Mouse (Mus musculus) embryo, embryonic 10 days (tissue): Measurements from ENCODE around the gene Unc5cl.

Experiments used
- DNase-seq: peaks from one replicate; pipeline ENCODE4 v3.0.0-alpha.2; 2015; ENCODE audit warnings: low spot score

Unc5cl gene

DNA sequence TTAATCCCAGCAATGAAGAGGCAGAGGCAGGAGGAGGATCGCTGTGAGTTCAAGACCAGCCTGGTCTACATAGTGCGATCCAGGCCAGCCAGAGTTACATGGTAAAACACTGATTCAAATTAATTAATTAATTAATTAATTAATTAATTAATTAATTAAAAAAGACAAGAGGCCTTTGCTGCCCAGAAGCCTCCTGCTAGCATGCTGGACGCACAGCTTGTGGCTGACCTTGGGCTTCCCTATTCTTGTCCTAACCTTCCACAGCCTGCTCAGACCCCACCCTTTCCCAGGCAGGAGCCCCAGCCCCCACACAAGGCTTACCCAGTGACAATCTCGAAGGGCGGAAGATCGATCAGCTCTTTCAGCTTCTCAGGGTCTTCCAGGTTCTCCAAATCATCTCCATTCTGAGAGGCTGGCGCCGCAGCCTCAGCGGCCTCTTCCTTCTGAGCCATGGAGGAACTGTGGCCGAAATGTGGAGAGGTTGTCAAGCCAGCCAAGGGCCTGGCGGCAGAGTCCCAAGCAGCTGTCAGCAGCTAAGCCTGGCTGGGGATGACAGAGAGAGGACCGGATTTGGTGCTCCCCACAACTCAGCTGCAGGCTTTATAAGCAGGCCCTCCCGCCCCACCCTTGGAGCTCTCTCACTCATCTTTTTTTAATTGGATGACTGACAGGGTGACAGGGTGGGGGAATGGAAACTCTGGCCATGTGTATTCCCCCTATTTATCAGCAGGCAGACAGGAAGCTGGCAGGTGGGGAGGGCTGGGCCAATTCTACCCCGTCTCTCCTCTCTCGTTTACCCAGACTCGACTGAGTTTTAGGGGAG is 22.3 kb upstream of the Unc5cl start, which contains the start of gene Apobec2:
Gene Apobec2, minus strand, starts transcription at position 773 of the 823 bp plus-strand sequence.
- no peak for DNase-seq

DNA sequence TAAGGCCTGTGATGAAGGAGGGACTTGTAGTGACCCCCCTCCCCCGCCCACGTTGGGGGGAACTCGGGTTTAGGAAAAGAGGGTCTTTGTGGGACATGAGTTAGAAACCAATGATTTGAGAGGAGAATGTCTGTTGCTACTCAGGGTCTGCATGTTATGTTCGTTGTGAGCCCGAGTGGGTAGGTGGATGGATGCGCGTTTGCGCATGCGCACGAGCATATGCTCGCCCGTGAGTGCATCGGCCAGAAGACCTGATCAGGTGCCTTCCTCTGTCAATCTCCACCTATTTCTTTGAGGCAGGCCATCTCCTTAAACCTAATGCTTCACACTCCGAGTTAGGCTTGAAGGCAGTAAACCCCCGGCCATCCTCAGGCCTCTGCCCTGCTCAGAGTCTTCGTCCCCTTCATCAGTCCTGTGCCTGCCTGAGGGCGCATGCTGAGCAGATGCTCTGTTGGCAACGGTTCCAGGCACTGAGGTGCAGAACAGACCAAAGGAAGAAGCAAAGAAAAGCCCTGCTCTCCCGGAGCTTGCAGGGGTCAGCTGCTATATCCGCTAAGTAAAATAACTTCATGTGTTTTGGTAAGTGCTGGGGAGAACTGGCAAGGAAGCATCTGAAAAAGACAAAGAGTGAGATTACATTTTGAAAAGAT is 21.6 kb upstream of the Unc5cl start:
- DNase-seq = no peak

DNA sequence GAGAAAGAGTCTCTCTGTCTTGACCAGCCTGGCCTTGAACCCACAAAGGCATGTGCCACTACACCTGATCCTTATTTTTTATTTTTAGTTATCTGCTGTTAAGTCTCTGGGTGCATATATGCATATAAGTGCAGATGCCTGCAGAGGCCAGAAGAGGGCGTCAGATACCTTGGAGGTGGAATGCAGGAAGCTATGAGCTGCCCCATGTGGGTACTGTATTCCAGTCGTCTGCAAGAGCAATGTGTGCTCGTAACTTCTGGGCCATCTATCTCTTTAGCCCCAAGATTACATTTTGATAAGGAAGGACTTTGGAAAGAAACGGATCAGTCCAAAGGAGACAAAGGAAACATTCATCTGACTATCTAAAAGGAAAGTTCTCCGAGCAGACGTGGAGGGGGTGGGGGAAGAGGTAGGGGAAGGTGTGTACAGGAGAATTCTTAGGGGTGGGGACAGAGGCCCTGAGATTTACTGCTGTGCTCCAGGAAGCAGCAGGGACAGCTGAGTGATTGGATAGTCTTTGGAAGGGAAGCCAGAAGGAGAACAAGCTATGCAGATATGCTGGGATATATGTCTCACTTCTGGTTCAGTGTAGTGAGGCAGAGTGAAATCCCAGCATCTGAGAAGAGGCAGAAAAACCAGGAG is 20.9 kb upstream of the Unc5cl start:
- DNase-seq = no peak

GRCm38 (mm10) chr17:48434479-48434878 is 20.2 kb upstream of the Unc5cl start:
- no peak for DNase-seq

GRCm38 (mm10) chr17:48436487-48436886 is 18.2 kb upstream of the Unc5cl start:
- DNase-seq = no peak

DNA sequence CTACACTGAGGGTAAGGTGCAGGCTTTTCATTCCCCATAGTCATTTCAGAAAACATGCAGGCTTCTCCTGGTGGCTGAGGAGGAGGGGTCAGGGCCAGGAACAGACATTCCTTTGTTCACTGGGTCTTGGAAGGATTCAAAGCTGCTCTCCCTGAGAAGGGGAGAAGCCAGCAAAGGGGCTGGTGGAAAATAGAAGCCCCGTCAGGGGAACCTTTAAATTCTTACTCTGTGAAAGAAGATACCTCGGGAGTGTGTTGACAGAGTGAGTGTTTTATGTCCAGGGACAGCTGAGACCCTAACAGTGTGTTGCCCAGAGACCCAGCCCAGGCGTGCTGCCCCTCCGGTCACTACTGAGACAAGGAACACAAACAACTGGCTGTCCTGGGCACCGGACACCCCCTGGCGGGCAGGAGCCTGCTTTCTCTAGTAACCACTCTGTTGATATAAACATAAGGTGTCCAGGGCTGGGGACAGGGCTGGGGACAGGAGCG is 17.2 kb upstream of the Unc5cl start:
- DNase-seq = peak; percentile 68

- peak; percentile 35 for DNase-seq
Observed at GRCm38 (mm10) chr17:48442745-48443457, 11.8 kb upstream of the Unc5cl start.

- no peak for DNase-seq
Observed at GRCm38 (mm10) chr17:48443542-48444145, 11.1 kb upstream of the Unc5cl start.

DNA sequence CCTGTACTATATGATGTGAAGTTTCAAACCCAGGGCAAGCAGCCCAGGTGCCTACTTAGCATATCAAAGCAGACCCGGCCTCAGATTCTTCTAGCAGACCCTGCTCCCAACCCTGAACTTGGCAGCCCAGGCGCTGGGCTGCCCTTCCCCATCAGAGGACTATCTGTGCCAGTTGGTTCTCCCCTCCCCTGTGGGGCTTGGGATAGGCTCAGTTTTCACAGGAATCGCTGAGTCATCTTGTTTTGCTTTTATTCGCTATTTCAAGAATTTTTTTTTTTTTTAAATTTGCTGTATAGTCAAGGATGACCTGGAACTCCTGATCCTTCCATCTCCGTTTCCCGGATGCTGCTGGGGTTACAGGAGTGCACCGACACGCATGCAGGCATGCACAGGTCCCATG is 7.0 kb upstream of the Unc5cl start:
- DNase-seq = no peak

GRCm38 (mm10) chr17:48450666-48451352 is 3.9 kb upstream of the Unc5cl start:
- no peak for DNase-seq

DNA sequence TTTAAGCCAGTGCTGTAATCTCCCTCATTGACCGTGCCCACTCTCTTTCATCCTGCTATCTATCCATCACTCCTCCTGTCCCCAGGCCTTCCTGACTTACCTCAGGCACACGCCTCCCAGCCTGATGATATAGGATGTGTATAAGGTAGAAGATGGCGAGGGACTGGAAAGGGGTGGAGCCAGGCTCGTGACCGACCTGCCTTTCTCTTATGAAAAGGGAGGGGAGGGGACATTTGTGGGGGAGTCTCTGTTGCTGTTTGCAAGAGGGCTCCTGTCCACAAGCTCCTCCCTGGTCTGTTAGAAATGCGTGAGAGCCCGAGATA is 3.4 kb upstream of the Unc5cl start, which contains the start of gene Tspo2:
Gene Tspo2, minus strand, starts transcription at position 170 of the 323 bp plus-strand sequence.
- no peak for DNase-seq

GRCm38 (mm10) chr17:48451753-48452444 is 2.8 kb upstream of the Unc5cl start:
- no peak for DNase-seq

- DNase-seq = no peak
Observed at GRCm38 (mm10) chr17:48453489-48453888, 1.2 kb upstream of the Unc5cl start.

DNA sequence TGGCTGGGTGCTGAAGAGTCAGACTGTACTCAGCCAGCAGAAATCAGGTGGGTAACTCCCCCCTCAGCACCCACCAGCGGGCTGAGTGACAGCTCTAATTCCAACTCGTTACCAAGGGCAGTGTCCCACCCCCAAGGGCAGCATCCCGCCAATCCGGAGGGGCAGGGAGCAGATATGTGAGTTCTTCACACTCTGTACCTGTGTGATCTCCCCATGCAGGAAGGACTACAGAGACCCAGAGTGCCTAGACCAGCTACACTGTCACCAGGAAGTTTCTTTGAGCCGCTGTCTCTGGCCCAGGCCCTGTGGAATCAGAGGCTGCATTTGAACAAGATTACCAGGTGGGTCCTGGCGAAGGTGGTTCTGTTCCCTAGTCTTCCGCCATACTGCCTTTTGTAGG is 511 bp upstream of the Unc5cl start:
- no peak for DNase-seq

DNA sequence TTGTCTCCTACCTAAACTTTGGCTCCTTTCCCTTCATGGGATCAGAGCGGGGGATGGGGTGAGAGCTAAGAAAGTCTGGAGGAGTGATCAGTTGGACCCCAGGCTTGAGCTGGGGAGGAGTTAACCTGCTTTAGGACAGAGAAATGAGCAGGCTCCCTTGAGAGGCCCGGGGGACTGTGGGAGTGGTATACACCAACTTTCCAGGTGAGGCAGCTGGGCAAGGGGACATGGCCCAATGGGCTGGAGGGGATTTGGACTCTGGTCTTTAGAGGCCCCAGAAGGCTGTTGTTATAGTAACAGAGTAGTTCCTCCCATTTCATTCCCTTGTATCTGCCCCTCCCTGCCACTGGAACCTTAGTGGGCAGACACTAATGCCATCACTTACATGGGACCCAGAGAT is 1.3 kb downstream of the Unc5cl start:
- DNase-seq = no peak

GRCm38 (mm10) chr17:48457971-48458653 is 3.4 kb downstream of the Unc5cl start:
- no peak for DNase-seq

DNA sequence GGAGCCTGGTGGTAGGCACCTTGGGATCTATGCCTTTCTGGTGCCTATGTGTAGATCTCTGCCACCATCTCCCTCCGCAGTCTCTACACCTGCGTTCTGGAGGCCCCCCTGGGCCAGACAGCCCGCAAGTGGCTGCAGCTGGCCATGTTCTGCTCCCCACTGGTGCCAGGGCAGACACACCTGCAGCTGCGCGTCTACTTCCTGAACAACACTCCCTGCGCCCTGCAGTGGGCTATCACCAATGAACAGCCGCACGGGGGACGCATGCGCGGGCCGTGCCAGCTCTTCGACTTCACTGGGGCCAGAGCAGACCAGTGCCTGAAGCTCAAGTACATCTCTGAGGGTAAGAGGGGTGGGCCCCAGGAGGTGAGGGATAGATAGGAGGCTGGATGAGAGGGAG is 7.4 kb downstream of the Unc5cl start:
- no peak for DNase-seq

DNA sequence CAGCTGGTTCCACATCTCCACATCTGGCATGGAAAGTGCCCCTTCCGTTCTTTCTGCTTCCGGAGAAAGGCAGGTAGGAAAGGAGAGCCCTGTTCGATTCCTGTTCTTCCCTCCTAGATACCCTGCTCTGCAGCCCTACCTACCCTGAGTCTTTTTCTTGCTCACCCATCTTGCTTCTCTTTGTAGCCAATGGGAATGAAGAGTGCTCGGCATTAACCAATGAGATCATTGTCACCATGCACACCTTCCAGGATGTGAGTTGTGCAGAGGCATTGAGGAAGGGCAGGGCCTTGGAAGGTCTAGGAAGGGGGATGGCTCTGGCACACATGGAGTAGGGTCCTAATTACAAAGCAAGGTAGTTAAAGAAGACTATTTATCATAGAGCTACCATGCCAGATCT is 8.7 kb downstream of the Unc5cl start:
- no peak for DNase-seq

- DNase-seq = no peak
Observed at GRCm38 (mm10) chr17:48466769-48467394, 12.2 kb downstream of the Unc5cl start.
